Mouse (Mus musculus) midbrain, embryonic 14.5 days (tissue): ENCODE results near the gene Tmem44. TPM values are rescaled to one million over a fixed set of nuclear protein-coding genes. Genes with fewer than 3 reads are reported as not detected.

Experiments used
- polyA plus RNA-seq: library from polyadenylated mRNA; unstranded; fragments of >200 nt; fragmentation: Nextera tagmentation; extraction: Ambion mirVana; gene quantifications from 2 replicates; pipeline ENCODE4 v1.2.1, GENCODE M21; 2014

Gene Tmem44
- polyA plus RNA-seq, 1 experiment from 2014 or later: 76.3 TPM

Other genes with a start within 250 kb of the Tmem44 start
- gene Gp5, start 240.1 kb downstream of the Tmem44 start, polyA plus RNA-seq: 0.23 and 0.30 TPM in 2 replicates
- 8.9 and 10.9 TPM in 2 replicates for gene Atp13a3, start 144.9 kb downstream of the Tmem44 start, polyA plus RNA-seq
- 43.2 and 55.0 TPM in 2 replicates for gene Lsg1, start 36.8 kb upstream of the Tmem44 start, polyA plus RNA-seq
- 5.1 and 5.9 TPM in 2 replicates for gene Fam43a, start 48.9 kb upstream of the Tmem44 start, polyA plus RNA-seq